Mouse (Mus musculus) olfactory bulb, adult 2 months (tissue): ENCODE results near the gene Sec24a. TPM values are rescaled to one million over a fixed set of nuclear protein-coding genes. Genes with fewer than 3 reads are reported as not detected.

Experiments used
- H3K27ac ChIP-seq: fragments of 200-500 bp; 2 replicates; pipeline ENCODE4 v1.5.1; 2012; ENCODE audit warnings: low read depth, low read length; ENCODE audit not compliant: insufficient read depth
- H3K4me1 ChIP-seq: fragments of 200-500 bp; 2 replicates; pipeline ENCODE4 v1.6.1; 2012; ENCODE audit warnings: low read length; ENCODE audit not compliant: control insufficient read depth, insufficient read depth
- H3K4me3 ChIP-seq: fragments of 200-500 bp; 2 replicates; pipeline ENCODE4 v1.5.1; 2012; ENCODE audit warnings: mild to moderate bottlenecking, low read depth, low read length, moderate library complexity; ENCODE audit not compliant: insufficient read depth
- CTCF ChIP-seq: fragments of 200-500 bp; IDR thresholded peaks from 2 replicates; pipeline ENCODE4 v1.5.1; 2012; ENCODE audit warnings: low read depth, mild to moderate bottlenecking, low read length, moderate library complexity; ENCODE audit not compliant: insufficient read depth
- POLR2A ChIP-seq: fragments of 200-500 bp; IDR thresholded peaks from 2 replicates; pipeline ENCODE4 v1.6.1; 2012; ENCODE audit warnings: mild to moderate bottlenecking, low read depth, low read length, moderate library complexity; ENCODE audit not compliant: insufficient read depth
- WGBS: fragments of 180-500 bp; shearing (Covaris S2); methylation state at CpG from one replicate; pipeline ENCODE4 v1.1.7; 2018; 5-methylcytosine and 5-hydroxymethylcytosine counted together
- polyA plus RNA-seq: library from polyadenylated mRNA; stranded (reverse); fragments of >200 nt; gene quantifications from 2 replicates; pipeline ENCODE4 v1.2.4, GENCODE M21; 2012; ENCODE audit warnings: low replicate concordance; ENCODE audit not compliant: missing spikeins, insufficient read depth, insufficient read length

Gene Sec24a
- polyA plus RNA-seq, 1 experiment, result not detected

- 67% methylated on average over 11 of the region's 11 CpGs for WGBS
- Histone ChIP-seq H3K4me1 (peaks cover 34% of the 10 kb centered on the region), H3K4me3 (peak overlapping the region; percentile 51; the same call in 1 of the 2 replicates), H3K27ac (no peak overlapping the region)
- TF ChIP-seq CTCF (no peak), POLR2A (no peak)
Measured at GRCm38 (mm10) chr11:51649111-51649888, 114.1 kb downstream of the Sec24a start.

DNA sequence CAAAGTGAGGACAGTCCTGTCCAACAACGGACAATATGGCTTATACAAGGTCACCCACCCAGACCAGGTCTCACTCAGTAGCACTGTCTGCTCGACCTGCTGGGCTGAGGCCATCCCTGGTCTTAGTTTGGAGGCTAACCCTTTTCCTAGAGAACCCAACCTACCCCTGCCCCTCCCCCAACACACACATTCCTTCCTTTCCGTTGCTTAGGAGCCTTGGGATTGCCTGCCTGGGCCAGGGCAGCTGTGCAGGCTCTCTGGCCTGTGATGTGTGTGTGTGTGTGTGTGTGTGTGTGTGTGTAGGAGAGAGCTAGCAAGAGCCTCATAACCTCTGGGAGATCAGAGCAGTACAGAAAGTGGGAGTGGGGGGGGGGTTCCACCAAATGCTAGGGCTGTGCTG is 114.9 kb downstream of the Sec24a start:
- WGBS, result 36% methylated on average over 3 of the region's 3 CpGs
- H3K4me1 ChIP-seq, result peaks cover 42% of the 10 kb centered on the region
- no peak overlapping the region for H3K4me3 ChIP-seq
- H3K27ac ChIP-seq, result no peak overlapping the region
- no peak for TF ChIP-seq POLR2A
- no peak for TF ChIP-seq CTCF

DNA sequence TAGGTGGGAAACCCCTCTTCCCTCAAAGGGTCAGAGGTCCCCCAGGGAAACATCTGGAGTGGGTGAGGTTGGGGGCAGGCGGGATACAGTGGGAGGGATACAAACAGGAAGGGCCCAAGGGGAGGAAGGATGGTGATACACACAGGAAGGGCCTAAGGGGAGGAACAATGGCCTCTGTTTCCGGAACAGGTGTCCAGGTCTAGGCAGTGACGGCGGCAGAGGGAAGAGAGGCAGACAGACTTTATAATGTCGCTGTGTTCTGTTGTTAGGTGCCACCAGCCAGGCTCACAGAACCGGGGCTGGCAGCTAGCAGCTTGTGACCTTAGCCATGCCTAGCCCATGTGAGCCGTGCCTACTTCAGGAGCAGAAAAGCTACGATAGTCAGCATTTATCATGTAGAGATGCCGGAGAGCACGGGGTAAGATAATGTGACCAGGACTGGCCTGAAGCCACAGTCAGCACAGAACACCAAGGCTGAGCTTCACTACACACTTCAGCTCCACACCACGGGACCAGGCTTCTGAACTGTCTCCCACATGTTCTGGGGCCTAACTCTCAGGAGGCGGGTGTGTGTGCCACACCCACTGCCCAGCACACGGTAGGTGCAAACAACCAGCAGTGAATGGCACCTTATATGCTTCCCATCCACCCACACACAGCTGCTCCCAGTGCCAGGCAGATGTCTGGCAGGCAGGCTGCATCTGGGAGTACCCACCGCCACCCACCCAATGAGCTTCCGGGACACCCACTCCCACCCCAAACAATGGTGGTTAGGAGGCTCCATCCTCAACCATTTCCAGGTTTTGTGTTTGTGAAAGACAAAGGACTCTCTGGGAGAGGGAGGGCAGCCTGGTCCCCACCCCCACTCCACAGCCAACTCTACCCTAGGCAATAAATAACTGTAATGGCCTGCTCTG is 116.4 kb downstream of the Sec24a start:
- WGBS, result 60% methylated on average over 15 of the region's 15 CpGs
- Histone ChIP-seq H3K27ac (peak overlapping the region; percentile 6; the same call in 1 of the 2 replicates), H3K4me3 (no peak overlapping the region), H3K4me1 (peaks cover 53% of the 10 kb centered on the region)
- TF ChIP-seq POLR2A (no peak), CTCF (no peak)

DNA sequence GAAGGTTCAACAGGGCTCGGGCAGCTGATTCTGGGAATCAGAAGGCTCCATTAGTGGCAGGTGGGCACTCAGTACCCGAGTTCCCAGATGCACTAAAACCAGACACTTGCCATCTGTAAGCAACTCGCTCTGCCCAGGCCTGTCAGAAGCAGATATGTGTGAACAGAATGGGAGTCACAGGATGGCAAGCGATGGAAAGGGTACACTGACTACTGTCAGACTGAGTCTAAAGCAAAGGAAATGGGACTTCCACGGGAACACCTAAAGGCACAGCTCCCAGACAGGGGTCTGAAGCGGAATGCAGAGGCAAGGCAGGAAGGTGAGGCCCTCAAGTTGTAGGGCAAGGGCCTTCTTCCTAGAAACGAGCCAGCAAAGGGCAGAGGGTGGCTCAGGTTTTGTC is 117.2 kb downstream of the Sec24a start:
- Histone ChIP-seq H3K4me1 (peaks cover 53% of the 10 kb centered on the region), H3K4me3 (no peak overlapping the region), H3K27ac (no peak overlapping the region)
- TF ChIP-seq POLR2A, result no peak
- no peak for TF ChIP-seq CTCF
- 82% methylated on average over 7 of the region's 7 CpGs for WGBS

GRCm38 (mm10) chr11:51645293-51645692 is 118.1 kb downstream of the Sec24a start:
- Histone ChIP-seq H3K27ac (no peak overlapping the region), H3K4me1 (peaks cover 45% of the 10 kb centered on the region), H3K4me3 (no peak overlapping the region)
- TF ChIP-seq POLR2A, result no peak
- TF ChIP-seq CTCF, result no peak
- WGBS, result 63% methylated on average over 13 of the region's 13 CpGs

DNA sequence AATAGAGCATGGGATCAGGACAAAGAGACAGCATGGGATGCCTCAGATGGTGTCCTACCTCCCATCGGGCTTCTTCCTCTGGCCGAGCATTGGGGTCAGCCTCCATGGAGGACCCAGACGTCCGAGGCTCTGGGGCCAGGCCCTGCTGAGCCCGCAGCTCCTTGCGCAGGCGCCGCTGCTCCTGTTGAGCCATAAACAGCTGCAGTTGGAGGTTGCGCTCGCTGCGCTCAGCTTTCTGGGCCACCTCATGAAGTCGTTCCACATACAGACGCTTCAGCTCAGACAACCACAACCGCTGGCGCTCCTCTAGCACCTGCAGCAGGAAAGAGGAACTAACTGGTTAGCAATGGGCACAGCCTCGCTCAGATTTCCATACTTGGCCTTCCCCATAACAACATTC is 119.2 kb downstream of the Sec24a start:
- Histone ChIP-seq H3K27ac (no peak overlapping the region), H3K4me3 (peak overlapping the region; percentile 1; the same call in 1 of the 2 replicates), H3K4me1 (peaks cover 36% of the 10 kb centered on the region)
- 78% methylated on average over 16 of the region's 16 CpGs for WGBS
- no peak for TF ChIP-seq CTCF
- no peak for TF ChIP-seq POLR2A

DNA sequence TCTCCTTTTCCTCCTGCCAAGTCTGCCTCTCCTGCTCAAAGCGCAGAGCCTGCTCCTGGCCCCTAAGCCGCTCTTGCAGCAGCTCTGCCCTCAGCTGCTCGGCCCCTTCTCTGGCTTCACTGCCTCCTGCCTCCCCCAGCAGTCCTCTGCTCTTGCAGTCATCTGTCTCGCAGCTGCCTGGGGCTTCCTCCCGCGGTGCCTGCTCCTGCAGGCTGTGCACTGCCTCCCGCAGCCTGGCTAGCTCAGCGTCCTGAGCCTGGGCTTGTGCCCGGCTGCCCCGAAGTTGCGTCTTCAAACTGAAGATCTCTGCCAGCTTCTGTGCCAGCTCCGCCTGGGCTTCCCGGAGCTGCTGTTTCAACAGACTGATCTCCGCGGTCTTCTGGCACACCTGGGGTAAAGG is 119.7 kb downstream of the Sec24a start:
- peak overlapping the region; percentile 1 for H3K4me3 ChIP-seq
- TF ChIP-seq POLR2A (no peak), CTCF (no peak)
- peaks cover 32% of the 10 kb centered on the region for H3K4me1 ChIP-seq
- no peak overlapping the region for H3K27ac ChIP-seq
- WGBS, result 46% methylated on average over 15 of the region's 15 CpGs

DNA sequence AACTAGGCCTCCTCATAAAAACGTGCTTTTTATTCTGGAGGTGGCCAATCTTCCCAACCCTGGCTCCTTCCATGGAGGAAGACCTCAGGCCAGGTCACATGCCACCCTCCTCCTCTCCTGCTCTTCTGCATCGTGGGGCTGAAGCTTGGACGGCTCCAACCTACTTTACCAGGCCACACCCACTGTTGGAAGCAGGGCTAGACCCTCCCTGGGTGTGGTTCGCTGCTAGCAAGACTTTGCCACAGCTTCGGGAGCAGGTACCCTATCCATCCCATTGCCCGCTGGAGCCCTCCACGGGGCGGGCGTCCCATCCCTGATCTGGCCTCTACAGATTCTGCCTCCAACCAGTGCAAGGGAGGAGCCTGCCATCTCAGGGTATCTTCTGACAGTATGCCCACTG is 120.2 kb downstream of the Sec24a start:
- Histone ChIP-seq H3K4me1 (peaks cover 29% of the 10 kb centered on the region), H3K27ac (no peak overlapping the region), H3K4me3 (no peak overlapping the region)
- WGBS, result 83% methylated on average over 9 of the region's 9 CpGs
- no peak for TF ChIP-seq CTCF
- TF ChIP-seq POLR2A, result no peak

Other genes starting within 250 kb of the Sec24a start
- not detected in 2 replicates for gene Phykpl, start 178.9 kb downstream of the Sec24a start, polyA plus RNA-seq
- 230 and 328 TPM in 2 replicates for gene Hnrnpab, start 156.8 kb downstream of the Sec24a start, polyA plus RNA-seq
- not detected in 2 replicates for gene Nhp2, start 143.9 kb downstream of the Sec24a start, polyA plus RNA-seq
- not detected in 2 replicates for gene Rmnd5b, start 127.7 kb downstream of the Sec24a start, polyA plus RNA-seq
- not detected in 2 replicates for gene N4bp3, start 112.8 kb downstream of the Sec24a start, polyA plus RNA-seq
- not detected in 2 replicates for gene D930048N14Rik, start 112.7 kb downstream of the Sec24a start, polyA plus RNA-seq
- gene 0610009B22Rik, start 74.8 kb downstream of the Sec24a start, polyA plus RNA-seq, result not detected in 2 replicates
- not detected in 2 replicates for gene Sar1b, start 53 bp upstream of the Sec24a start, polyA plus RNA-seq
- gene Jade2, start 94.0 kb upstream of the Sec24a start, polyA plus RNA-seq, result not detected in 2 replicates
- gene Cdkn2aipnl, start 204.0 kb upstream of the Sec24a start, polyA plus RNA-seq, result not detected in 2 replicates
- gene Ube2b, start 237.1 kb upstream of the Sec24a start, polyA plus RNA-seq, result 345 TPM in 1 of 2 replicates, not detected in the other
- not detected in 2 replicates for gene Cdkl3, start 240.6 kb upstream of the Sec24a start, polyA plus RNA-seq